Mouse (Mus musculus) kidney, postnatal 4 days (tissue): ENCODE results near the gene Ybx2.
A peak's percentile ranks its signal among the peaks of the same experiment; 100 is the strongest.
"Not testable (repeated sequence)": the region's sequence is repeated elsewhere in the genome, so short reads cannot be mapped to it uniquely, and the experiment has no call there.

Experiments
- DNase-seq, 2 experiments: peaks; one replicate each; pipeline ENCODE4 v3.0.0; 2021; ENCODE audit warnings: mixed read lengths in 2 of 2

Ybx2 gene

GRCm38 (mm10) chr11:69915667-69916627 lies 19.6 kb upstream of the Ybx2 start:
- no peak for DNase-seq

- DNase-seq: not testable (repeated sequence)
Observed at GRCm38 (mm10) chr11:69916652-69917378, 18.8 kb upstream of the Ybx2 start.

GRCm38 (mm10) chr11:69917379-69917948 lies 18.1 kb upstream of the Ybx2 start:
- DNase-seq: no peak

DNA sequence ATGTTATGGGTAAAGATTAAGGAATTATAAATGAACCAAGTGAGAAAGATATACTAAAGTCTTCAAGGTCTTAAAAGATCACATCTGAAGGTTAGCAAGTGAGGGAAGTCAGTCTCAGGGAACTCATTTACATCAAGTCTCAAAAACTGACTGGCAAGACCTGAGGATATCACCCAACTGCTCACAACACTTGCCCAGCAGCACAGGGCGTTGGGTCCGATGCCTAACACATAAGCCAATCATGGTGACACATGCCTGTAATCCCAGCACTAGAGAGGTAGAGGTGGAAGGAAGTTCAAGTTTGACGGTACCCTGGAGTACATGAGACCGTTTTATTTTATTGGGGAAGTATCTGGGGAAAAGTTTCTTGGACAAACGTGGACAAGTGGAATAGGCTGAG lies 17.5 kb upstream of the Ybx2 start:
- DNase-seq: no peak

DNA sequence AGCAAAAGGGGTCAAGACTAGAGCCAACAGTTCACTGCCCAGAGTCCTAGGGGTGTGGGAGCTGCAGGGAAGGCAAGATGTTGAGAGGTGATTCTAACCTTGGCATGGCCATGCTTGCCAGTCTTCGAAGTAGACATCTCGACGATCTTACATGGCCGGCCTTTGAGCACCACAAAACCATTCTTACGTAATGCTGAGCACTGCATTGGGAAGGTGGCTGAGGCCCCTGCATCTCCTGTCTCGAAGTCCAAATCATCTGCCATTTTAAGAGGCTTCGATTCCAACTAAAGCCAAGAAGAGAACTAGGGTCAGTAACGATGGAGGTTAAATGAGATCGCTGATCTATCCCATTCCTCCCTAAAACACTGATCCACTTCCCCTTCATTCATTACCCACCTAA lies 16.5 kb upstream of the Ybx2 start:
- no peak for DNase-seq

DNA sequence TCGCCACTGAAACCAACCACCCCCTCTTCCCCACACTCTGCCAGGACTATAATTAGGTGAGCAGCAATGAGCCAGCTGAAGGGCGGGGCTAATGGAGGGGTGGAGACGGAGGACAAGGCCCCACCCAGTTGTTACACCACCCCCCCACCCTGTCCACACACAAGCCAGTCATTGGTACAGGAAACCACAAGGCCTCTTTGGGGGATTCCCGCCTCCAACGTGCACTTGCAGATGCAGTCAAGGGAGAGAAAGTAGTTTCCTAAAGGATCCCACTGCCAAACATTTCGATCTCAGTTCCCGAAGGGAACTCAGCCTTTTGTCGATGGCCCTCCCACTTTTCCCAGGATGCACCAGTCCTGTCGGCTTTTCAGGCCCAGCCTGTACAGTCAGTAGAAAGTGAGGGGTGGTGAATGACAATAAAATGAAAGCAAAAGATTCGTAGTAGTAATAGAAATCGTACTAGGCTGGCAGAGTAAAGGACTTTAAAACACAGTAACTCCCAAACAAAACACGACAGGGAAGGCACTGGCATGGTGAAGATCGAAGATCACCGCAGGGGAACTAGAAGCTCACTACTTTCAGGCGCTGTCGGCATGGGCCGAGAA lies 15.8 kb upstream of the Ybx2 start:
- peak; percentile 81 to 90 for DNase-seq

DNA sequence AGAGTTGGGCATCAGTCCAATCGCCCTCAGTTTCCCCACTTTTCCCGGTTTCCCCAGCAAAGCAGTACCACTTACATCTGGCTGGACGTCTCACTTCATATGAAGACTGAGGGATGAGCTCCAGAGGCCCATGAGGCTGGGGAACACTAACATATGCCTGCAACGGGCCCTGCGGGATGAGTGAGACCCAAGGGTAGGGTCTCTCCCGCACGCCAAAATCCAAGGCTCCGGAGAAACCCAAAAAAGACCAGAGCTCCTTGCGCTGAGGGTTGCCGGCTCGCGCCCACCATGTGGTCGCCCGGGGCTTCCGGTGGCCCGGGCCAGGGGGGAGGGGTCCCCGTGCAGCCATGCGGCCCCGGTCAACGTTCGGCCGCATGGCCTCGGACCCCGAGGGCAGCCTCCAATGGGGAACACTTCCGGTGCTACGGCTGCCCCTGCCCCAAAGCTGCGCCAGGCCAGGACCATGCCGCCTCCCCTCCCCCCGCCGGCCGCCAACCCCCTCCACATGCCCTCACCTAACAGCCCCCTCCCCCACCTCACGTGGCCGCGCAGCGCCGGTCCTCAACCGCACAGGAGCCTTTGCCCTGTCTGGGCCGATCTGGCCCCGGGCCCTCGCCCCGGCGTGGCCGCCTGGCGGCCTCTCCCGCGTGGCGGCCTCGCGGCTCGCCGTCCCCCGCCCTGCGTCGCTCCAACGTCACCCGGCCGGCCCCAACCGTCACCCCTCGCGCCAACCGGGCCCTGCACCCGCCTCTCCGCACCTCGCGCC lies 15.1 kb upstream of the Ybx2 start:
- DNase-seq: peak; percentile 64 to 80

GRCm38 (mm10) chr11:69921114-69922011 lies 14.2 kb upstream of the Ybx2 start, which contains the start of gene Eif5a:
Gene Eif5a, minus strand, starts transcription at chr11:69921958.
- DNase-seq: peak; percentile 100

- DNase-seq: peak in 1 of 2 experiments; percentile 40
Observed at GRCm38 (mm10) chr11:69922012-69922756, 13.4 kb upstream of the Ybx2 start.

- DNase-seq: no peak
Observed at GRCm38 (mm10) chr11:69922796-69923195, 12.8 kb upstream of the Ybx2 start.

- DNase-seq: no peak
Observed at GRCm38 (mm10) chr11:69927501-69927900, 8.1 kb upstream of the Ybx2 start.

- no peak for DNase-seq
Observed at GRCm38 (mm10) chr11:69929712-69930111, 5.9 kb upstream of the Ybx2 start.

GRCm38 (mm10) chr11:69930176-69930575 lies 5.4 kb upstream of the Ybx2 start:
- DNase-seq: not testable (repeated sequence)

GRCm38 (mm10) chr11:69930967-69931537 lies 4.5 kb upstream of the Ybx2 start:
- no peak for DNase-seq

DNA sequence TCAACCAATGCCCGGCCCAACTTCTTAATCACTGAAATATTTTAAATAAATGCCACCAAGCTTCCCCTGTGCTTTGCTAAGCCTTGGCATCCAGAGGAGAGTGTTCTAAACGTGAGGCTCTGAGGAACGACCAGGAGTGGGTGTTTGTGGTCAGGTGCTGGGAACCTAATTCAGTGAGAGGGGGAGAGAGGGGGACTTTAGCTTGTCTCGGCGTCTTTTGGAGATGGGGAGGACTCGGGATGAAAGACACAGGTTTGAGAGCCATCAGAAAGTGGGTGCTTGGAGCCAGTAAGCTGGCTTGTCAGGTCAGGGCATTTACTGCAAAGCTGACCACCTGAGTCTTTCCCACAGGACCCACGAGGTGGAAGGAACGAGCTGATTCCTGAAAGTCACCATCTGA lies 3.8 kb upstream of the Ybx2 start:
- no peak for DNase-seq

- no peak for DNase-seq
Observed at GRCm38 (mm10) chr11:69932254-69932653, 3.3 kb upstream of the Ybx2 start.

DNA sequence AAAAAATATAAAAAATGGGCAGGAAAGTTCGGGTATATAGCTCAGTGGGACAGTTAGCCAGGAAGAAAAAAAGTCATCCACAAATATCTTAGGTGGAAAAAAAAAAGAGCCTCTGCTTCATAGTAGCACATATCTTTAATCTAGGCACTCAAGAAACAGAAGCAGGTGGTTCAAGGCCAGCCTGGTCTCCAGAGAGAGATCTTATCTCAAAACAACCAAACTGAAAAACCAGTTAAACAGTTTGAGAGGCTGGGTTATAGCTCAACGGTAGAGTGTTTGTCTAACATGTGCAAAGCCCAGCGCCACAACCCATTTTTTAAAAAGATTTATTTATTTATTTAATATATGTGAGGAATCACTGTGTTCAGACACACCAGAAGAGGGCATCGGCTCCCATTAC lies 2.5 kb upstream of the Ybx2 start:
- DNase-seq: no peak

DNA sequence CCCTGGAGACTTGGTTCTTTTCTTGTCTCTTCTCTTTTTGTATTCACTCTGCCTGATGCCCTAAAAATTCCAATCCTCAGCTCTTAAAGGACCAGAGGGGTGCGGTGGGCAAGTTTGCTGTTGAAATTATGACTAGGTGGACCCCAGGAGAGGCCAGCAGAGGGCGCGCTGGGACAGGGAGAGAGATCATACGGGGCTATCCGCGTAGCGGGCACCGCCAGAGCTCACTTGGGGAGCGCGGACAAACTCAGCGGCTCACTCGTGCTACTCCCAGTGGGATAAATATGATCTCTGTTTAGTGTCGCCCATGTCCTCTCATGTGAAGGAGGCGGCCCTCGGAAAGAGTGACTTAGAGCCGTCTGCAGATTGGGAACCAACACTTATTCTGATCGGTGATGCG lies 1.4 kb upstream of the Ybx2 start:
- DNase-seq: peak; percentile 97 to 99

- no peak for DNase-seq
Observed at GRCm38 (mm10) chr11:69934681-69935080, 915 bp upstream of the Ybx2 start.

DNA sequence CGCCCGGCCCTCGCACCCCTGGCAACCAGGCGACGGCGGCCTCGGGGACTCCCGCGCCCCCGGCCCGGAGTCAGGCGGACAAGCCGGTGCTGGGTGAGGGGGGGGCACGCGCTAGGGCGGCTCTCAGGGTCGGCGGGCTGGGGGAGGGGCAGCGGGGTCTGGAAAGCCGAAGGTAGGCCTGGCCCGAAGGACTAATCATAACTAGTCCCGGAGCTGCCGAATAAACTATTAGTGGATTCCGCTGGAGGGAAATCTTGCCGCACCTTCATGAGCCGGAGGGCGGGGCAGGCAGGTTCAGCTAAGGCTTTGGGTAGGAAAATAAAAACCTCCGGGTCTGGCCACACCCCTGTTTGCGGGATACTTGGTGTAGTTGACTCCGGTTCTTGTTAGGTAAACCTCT lies 560 bp downstream of the Ybx2 start:
- DNase-seq: peak; percentile 50 to 66
